Mouse (Mus musculus) liver (tissue): ENCODE results near the gene Ptpn13.

Experiments used
- DNase-seq: peaks from one replicate; pipeline ENCODE4 v3.0.0-alpha.2; 2020; ENCODE audit warnings: mixed read lengths

Gene Ptpn13

DNA sequence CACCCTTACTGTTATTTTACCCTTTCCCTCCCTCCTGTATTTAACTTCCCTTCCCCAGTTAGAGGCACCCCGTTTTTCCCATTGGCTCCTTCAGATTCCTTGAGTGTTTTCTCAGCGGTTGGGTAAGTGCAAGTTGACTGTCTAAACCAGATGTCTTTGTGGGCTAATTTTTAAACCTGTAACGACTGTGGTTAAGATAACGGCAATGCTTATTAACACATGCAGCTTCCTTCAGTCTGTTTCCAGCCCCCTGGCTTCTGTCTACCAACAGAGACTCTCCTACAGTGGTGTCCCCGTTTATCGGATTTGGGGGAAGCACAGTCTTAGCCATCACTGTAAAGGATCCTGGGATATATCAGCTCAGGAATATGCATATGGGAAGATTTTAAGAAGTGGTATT is 35.9 kb downstream of the Ptpn13 start:
- DNase-seq = no peak

DNA sequence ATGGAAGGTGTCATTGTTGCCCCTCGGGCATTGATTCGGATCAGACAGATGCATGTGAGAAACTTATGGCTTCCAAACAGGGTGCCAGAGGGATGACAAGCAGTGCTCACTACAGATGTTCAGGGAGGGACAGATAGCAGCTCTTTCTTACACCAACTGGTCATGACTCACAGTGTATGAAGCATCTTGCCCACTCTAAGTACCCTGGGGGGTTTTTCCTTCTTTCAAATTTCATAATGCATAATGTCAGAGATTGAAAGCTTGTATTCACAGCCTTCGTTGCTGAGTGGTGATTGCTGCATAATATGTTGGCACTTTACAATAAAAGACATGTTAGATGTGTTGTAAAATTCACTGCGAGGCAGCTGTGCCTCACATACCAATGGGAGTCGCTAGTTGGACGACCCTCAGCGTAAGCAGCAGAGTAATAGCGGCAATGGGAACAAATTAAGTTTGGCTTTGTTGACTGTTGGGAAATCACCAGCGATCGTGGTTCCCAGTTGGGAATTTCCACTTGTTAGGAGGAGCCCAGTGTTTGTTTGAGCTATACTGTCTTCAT is 38.7 kb downstream of the Ptpn13 start:
- DNase-seq = no peak

DNA sequence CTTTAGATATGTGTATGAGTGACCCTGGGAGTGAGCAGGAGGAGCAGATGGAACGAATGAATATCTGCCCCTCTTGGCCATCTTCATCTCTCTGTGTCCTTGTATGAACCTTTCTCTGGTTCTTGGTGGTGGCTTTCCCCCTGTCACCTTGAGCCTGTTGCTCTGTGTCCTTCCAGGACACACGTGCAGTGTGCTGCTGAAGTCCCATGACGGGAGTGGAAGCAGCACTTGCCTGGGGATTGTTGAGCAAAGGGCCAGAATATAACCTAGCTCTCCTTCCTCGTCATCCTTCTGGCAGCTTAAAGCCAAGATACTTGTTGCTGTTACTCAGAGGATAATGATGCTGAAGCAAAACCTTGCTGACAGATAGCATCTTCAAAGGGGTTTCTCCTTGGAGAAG is 39.3 kb downstream of the Ptpn13 start:
- no peak for DNase-seq

DNA sequence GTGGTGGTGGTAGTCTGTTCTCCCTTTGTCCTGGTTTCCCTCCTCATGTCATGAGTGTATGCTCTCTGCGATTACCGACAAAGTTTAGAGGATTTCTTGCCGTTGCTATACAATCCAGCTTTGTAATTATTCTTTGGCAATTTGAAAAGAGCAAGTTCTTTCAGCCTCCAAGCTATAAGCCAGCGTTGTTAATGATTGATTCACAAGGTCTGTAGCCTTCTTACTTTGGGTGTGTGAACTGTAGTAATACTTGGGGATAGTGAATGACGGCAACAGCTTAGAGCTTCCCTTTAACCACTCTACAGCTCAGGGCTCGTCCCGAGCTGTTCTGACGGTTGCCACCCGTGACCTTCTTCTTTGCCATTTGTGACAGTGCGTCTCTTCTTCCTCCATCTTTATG is 39.8 kb downstream of the Ptpn13 start:
- no peak for DNase-seq

DNA sequence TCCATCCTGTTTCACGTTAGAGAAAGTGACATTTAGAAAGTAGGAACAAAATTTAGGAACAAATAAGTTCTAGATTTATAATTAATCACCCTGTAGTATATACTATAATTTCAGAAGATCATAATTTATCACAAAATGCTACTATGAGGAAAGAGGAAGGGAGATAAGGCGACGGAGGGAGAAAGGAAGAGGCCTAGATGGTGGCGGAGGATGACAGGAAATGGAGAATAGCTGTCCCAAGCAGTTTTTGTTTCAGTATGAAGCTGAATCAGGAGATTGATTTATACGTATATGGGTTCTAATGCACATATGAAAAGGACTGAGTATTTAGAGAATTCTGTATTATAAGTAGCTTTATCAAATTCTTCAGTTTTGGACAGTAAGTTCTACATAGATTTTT is 47.7 kb downstream of the Ptpn13 start:
- no peak for DNase-seq

DNA sequence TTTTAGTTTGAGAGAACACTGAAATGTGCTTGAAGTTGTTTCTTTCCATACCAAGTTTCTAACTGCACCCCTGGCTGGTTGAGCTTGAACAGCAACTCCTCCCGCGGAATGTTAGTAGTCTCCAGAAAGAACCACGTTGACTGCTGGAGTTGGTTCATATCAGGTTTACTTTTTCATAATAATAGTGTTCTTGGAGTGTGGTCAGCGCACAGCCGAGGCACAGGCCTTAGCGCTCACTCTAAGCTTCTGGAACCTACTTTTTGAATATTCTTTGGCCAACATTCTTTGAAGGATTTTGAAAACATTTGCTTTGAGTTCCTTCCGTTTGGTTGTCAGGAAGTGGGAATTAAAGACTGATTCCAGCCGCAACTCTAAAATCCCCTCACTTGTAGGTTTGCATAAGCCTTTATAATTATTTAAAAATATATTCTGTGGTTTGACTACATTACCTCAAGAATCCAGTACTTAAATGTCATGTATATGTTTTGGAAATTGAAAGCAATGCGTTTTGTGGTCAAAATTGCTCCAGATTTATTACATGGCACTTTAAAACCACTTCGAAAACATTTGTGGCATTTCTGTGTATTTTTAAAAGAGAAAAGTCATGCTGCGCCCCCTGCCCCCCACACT is 48.6 kb downstream of the Ptpn13 start:
- DNase-seq = no peak

DNA sequence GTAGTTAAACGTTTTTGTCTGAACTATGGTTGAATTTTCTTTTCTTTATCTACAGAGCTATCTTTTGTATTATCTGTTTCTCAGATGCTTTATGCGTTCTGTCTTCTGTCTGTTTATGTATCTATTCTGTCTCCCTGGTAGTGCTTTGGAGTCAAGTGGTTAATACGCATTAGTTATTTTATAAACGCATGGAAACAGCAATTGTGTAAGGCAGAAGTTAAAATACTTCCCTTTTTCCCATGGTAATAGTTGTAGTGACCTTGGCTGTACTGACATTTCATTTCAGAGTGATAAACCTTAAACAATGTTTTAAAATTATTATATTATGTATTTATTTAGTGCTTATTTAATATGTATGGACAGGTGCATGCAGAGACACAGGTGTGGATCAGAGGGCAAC is 49.3 kb downstream of the Ptpn13 start:
- DNase-seq = no peak

DNA sequence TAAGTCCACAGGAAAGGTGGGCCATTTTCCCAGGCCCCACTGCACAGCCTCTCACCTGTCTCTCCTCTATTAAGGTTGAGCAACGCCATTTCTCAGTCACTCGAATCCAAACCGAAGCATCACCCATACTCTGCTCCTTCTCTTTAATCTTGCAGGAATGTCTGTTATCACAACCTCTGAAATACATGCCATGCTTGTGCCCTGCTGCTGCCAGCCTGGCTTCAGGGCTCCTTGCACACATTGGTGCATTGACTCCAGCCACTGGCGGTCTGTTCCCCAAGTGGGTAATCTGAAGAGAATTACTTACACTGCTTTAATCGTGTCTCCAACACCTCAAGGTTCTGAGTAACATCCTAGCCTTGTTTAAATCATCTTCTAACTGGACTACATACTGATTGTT is 50.5 kb downstream of the Ptpn13 start:
- no peak for DNase-seq

DNA sequence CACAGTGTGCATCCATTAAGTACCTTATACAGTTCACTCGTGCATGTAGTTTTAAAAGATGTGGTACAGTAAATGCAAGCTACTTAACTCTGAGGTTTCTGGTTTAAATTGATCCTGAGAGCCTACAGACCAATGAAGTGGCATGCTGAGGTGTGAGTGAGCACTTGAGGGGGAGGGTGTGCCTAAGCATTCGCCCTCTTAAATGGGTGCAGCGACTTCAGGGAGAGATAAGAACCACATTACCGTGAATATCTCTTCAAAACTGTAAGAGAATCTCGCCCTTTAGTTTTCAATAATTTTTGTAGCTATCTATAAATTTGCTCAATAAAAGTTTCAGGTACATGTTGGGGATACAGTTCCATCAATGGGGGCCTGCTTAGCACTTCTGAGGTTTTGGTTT is 54.5 kb downstream of the Ptpn13 start:
- DNase-seq = no peak

DNA sequence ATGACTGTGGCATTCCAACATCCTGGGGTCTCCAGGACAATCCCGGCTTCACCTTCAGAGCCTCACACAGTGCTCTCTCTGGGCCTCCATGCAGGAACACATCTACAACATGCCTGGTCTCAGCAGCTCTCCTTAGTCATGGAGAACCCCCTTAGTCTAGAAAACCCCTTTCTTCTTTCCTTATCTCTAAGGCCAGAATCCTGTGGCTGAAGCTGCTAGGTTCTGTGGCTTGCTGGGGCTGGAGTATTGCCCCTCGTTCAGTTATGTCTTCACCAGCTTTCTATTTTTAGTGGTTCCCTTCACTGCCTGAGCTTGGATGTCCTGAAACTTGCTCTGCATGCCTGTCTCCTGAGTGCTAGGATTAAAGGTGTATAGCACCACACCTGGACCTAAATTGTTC is 56.2 kb downstream of the Ptpn13 start:
- peak; percentile 16 for DNase-seq

DNA sequence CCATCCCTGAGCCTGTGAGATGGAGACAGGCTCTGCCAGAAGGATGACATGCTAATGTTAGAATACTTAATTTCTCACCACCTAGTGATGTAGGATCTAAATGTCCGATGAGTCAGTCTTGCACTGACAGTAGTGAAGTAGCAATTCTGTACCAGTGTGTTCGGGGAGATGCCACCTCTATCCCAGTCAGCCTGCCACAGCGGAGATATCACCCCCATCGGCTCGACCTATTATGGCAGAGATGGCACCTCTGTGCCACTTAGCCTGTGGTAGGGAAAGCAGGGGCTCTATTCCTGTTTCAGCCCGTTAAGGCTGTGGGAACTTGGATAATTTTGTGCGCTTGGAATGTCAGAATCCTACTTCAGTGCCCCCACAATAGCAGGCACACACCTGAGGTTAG is 62.0 kb downstream of the Ptpn13 start:
- no peak for DNase-seq

DNA sequence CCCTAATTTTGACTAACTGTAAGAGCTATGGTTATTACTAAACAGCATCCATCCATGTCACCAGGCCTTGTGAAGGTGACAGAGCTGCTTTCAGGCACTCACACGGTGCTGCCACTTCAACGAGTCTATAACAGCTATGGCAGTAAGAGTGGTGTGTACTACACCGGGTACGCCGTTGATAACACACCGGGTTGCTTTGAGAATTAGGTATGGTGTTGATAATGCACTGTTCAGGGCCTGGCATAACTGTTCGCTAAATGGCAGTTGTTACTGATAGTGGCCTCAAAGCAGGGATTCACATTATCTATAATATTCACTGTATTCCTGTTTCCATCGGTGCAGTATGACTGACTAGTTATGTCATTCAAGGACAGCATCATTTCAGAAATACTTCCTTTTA is 66.0 kb downstream of the Ptpn13 start:
- peak; percentile 50 for DNase-seq

DNA sequence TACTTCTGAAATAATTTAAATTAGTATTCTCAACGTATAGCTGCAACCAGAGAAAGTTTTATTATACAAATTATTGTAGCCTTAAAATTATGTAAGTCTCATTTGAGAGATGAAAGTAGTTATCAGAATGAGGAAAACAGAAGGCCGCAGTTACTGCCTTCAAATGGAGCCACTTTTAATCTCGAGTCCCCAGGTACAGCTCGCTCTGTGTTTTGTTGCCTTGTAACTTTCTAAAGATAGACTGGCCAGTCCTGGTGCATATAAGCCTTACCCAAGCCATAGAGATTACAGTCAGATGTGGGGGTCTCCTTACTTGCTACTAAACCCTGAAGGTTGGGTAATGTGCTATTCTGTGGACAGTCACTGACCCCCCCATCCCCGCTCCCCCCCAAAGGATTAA is 66.8 kb downstream of the Ptpn13 start:
- no peak for DNase-seq

DNA sequence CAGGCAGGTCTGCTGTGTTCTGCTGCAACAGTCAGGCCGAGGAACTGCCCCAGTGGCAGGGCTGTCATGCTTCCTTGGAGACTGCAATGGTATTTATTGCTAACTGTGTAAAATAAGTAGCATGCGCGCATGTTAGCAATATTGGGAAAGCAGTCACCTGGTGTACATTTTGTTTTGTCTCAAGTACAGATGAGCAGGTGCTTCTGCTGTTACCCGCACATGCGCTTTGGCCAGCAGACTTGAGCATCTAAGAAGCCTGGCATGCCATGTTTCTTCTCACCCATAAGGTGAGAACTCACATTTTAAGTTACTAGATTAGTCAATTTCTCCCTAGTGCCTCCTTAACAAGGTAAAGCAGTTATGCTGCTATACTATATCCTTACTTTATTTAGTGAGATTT is 72.1 kb downstream of the Ptpn13 start:
- DNase-seq = no peak

DNA sequence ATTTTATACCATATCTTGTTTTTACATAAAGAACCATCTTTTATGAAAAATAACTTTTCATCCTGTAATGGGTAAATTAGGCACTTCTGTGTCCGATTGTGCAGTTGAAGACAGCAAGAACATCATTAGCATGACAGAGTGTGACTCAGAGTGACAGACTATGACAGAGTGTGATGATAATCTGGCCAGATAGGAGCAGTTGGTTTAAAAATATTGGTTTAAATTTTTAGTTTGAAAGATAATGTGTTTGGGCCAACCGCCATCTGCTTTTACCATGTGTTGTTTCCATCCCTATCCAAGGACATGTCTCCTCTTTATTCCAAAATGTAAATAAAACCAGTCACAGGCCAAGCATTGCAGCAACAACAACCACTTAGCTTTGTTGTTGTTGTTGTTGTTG is 72.5 kb downstream of the Ptpn13 start:
- no peak for DNase-seq

DNA sequence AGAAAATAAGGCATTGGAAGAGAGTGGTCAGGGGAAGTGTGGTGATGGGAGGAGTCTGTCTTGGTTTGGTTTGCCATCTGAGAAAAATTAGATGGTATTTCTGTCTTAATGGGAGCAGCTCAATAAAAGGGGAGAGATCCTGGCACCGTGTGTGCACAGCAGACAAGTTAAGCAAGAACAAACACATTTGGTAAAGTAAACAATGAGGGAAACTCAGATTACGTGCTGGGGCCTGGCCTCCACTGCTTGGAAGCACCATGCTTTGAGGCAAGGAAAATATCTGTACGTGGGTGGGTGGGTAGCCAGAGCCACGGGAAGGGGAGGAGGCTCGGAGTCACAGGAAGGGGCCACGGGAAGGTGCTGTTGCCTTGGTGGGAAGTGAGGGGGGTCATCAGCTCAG is 74.3 kb downstream of the Ptpn13 start:
- no peak for DNase-seq

DNA sequence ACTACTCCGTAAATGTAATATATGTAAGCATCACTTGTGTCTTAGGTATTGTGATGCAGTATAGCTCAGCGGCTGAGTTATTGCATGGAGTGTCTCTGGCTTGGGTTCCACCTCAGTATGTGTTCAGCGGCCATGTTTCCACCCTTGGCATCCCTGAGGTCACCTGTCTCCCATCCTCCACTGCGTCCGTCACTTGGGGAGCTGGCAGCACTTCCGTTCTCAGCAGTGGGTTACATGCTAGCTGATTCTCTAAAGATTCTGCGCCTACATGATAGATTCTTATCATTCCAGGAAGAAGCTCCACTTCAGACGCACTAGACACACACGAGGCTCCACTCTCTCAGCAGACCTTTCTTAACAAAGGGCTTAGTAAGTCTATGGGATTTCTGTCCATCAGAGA is 76.1 kb downstream of the Ptpn13 start:
- DNase-seq = no peak

DNA sequence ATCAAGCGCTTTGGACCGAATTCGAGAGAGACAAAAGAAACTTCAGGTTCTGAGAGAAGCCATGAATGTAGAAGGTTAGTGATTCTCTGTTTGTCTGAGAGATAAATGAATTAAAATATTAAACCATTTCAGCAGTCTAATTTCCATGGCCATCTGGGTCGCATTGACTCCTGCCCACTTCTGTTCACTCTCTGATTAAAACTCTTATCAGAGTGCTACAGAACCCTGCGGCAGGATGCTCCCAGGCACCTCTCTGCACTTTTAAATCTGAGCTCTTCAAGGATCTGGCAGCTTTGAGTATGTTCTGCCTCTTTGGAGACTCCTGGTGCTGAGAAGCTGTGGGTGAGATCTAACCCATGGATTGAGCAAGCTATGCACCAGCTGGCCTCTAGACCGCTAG is 76.8 kb downstream of the Ptpn13 start:
- no peak for DNase-seq

DNA sequence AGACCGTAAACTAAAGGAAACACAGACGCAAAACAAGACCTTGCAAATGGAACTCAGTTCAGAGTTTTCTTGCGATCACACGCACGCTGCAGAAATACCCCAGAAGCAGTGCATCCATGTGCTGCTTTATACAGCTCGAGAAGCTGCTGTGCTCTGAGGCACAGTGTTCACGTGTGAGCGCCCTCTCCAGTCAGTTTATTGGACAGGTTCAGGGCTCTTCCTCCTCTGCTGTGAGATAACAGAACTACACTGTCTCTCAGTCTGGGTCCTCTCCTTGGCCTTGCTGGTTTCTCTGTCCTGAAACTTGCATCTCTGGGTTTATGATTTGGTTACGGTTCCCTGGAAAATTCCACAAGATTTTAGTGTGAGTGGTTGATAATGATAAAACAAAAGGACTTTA is 88.2 kb downstream of the Ptpn13 start:
- DNase-seq = no peak

DNA sequence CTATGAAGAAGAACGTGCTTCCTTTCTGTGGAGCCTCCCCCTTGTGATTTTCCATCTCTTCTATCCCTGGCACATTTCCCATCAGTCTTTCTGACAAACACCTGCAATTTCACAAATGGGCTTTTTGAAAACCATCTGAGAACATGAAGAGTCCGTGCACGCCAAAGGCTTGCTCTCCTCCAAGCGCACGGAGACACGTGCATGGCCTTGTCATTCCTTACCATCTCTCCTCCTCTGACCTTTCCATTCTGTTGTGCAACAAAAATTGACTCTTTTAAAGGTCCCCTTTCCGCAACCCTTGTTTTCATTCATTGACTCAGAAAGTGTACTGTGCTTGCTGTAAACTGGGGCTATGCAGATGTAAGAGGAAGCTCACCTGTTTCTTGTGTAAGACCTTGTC is 89.4 kb downstream of the Ptpn13 start:
- DNase-seq = no peak

DNA sequence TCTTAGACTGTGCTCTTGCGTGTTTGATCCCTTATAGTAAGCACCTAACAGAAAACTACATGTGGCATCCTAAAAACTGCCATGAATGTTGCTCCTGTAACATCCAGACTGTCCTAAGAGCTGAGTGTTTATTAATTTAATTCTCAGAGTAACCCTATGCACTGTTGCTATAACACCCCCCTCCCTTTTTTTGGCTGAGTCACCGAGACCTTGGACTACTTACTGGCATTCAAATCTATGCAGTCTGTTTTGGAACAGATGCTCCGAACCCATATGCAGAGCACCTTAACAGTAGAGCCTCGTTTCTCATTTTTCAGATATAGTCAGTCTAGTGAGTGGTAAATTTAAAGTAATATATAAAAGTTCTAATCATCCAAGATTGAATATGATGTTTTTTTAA is 90.9 kb downstream of the Ptpn13 start:
- no peak for DNase-seq

DNA sequence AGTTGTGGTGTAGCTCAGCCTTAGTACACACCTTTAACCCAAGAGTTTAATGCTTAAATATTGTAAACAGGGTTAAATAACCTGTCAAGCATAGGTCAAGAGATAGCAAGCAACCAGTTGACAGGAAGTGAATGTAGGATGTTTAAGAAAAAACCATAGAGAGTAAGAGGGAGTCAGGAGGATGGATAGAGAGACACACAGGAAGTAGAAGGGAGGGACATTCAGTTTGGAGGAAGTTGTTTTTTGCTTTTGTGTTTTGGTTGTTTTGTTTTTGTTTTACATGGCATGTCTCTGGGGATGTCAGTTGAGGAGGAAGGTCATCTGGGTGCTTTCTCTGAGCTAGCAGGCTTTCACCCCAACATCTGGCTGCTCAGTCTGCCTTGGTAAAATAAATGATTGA is 91.6 kb downstream of the Ptpn13 start:
- DNase-seq = no peak

DNA sequence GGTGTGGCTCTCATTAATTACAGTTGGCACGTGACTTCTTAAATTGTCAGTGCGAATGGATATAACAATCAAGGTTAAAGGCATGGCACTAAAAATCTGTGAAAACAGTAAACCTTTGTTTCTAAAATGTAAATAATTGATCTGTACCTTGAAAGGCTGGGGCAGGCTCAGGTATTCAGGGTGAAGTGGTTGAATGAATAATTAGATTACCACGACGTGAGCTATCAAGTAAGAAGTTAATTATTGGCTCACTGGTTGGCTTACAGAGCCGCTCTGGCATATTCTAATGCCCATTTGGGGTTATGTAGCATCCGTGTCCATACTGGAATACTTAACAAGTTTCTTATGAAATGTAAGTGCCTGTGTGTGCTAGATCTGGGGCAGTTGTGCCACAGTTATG is 92.6 kb downstream of the Ptpn13 start:
- no peak for DNase-seq

DNA sequence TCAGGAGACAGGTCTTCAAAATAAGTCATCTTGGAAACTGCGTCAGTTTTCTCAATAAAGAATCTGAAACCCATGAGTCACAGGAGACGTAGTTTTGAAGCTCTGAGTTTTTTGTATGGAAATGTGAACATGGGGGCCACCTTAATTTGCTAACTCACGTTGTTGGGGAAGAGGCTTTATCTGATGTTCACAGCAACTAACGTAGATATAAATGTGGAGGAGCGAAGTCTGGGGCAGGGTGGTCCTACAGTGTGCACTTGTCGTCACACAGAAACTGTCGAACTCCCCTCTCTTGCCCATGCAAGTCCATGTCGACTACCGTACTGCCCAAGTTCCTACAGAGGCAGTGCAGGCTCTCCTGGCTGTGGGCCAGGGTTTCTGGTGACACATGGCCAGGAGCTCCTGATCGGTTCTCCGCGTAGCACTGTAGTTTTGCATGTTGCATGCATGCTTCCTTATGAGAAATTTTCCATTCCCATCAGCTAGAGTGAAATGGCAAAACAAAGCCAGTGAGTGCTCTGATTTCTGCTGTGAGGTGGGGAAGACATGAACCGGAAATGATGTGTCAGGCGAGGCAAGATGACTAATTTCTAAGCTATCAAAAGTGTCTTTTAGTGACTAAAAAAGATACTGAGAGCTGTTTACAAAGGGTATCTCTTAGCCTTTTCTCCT is 93.9 kb downstream of the Ptpn13 start:
- no peak for DNase-seq

DNA sequence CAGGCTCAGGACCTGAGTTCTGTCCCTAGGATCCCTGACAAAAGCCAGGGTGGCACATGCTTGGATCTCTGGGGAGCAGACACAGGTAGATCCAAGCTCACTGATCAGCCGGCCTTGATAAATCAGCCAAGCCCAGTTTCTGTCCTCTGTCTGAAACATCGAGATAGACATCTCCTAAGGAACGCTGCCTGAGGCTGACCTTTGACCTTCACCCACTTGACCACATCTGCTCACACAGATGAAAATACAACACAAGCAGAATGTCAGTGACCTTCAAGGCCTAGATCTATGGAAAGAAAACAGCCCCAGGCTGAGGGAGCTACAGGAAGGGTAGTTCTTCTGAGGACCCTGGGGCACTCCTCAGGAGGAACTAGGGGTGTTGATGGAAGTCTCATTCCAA is 97.4 kb downstream of the Ptpn13 start:
- DNase-seq = no peak
